Mouse (Mus musculus) left cerebral cortex, adult 2 months (tissue): Measurements from ENCODE around the gene Acoxl. TPM values are rescaled to one million over a fixed set of nuclear protein-coding genes. Genes with fewer than 3 reads are reported as not detected.

Experiments used
- DNase-seq, 2 experiments: peaks; one replicate each; pipeline ENCODE4 v3.0.0; 2021 to 2022; ENCODE audit warnings: low spot score in 2 of 2, mixed read lengths in 1 of 2; ENCODE audit errors: extremely low spot score in 1 of 2
- H3K27ac ChIP-seq: fragments of 200-600 bp; 2 replicates; pipeline ENCODE4 v1.8.1; 2022
- H3K4me3 ChIP-seq: fragments of 200-600 bp; 2 replicates; pipeline ENCODE4 v1.8.1; 2022
- CTCF ChIP-seq: fragments of 200-600 bp; IDR thresholded peaks from 2 replicates; pipeline ENCODE4 v1.8.1; 2022; ENCODE audit warnings: antibody characterized with exemption, mild to moderate bottlenecking, moderate library complexity
- intact Hi-C: fragments of 180-260 bp; cut with DNase I; formaldehyde crosslinking; loops from one replicate; pipeline ENCODE4 v1.15.1; 2025
- total RNA-seq, 2 experiments: library from RNA; stranded (reverse); gene quantifications; 2 replicates each; pipeline ENCODE4 v1.2.3; 2021

Acoxl gene
- total RNA-seq, 2 experiments from 2014 or later: not detected

GRCm38 (mm10) chr2:127976276-127976675 lies 137.6 kb downstream of the Acoxl start:
- Histone ChIP-seq H3K27ac (no peak overlapping the region), H3K4me3 (no peak overlapping the region)
- intact Hi-C loops: no loop called here
- no peak for DNase-seq
- TF ChIP-seq CTCF: no peak

- Histone ChIP-seq H3K27ac (no peak overlapping the region), H3K4me3 (no peak overlapping the region)
- TF ChIP-seq CTCF: no peak
- intact Hi-C loops: no loop called here
- DNase-seq: no peak
Observed at GRCm38 (mm10) chr2:127978601-127979230, 140.0 kb downstream of the Acoxl start.

- TF ChIP-seq CTCF: no peak
- H3K4me3 ChIP-seq: no peak overlapping the region
- intact Hi-C loops: no loop called here
- DNase-seq: no peak
- no peak overlapping the region for H3K27ac ChIP-seq
Observed at GRCm38 (mm10) chr2:127982610-127983009, 143.9 kb downstream of the Acoxl start.

DNA sequence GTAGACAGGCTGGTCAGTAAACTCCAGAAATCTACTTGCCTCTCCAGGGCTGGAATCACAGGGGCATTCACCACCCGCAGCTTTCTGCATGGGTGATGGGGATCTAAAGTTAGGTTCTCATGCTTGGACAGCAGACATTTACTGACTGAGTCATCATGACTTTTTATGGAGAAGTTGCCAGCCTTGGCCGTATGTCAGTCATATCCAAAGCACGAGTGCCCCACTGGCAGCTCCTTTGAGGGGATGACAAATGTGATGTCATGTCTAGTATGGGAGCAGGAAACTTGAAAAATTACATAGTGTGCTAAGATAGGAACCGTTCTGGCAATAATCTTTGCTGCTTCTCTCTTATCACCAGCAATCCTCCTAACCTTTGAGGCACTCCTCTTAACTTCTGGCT lies 144.6 kb downstream of the Acoxl start:
- H3K4me3 ChIP-seq: no peak overlapping the region
- no peak overlapping the region for H3K27ac ChIP-seq
- intact Hi-C loops: no loop called here
- no peak for DNase-seq
- TF ChIP-seq CTCF: no peak

DNA sequence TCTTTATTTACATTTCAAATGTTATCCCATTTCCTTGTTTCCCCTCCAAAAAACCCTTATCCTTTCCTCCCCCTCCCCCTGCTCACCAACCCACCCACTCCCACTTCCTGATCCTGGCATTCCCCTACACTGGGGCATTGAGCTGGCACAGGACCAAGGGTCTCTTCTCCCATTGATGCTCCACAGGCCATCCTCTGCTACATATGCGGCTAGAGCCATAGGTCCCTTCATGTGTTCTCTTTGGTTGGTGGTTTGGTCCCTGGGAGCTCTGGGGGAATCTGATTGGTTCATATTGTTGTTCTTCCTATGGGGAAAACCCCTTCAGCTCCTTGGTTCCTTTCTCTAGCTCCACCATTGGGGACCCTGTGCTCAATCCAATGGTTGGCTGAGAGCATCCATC lies 145.3 kb downstream of the Acoxl start:
- Histone ChIP-seq H3K4me3 (no peak overlapping the region), H3K27ac (no peak overlapping the region)
- no peak for TF ChIP-seq CTCF
- intact Hi-C loops: no loop called here
- no peak for DNase-seq

GRCm38 (mm10) chr2:127987706-127988105 lies 149.0 kb downstream of the Acoxl start:
- no peak for TF ChIP-seq CTCF

GRCm38 (mm10) chr2:127990856-127991479 lies 152.3 kb downstream of the Acoxl start:
- H3K27ac ChIP-seq: no peak overlapping the region
- no peak for TF ChIP-seq CTCF
- H3K4me3 ChIP-seq: no peak overlapping the region
- intact Hi-C loops: no loop called here
- no peak for DNase-seq

More at GRCm38 (mm10) chr2:127987706-127988105, 149.0 kb downstream of the Acoxl start:
- Histone ChIP-seq H3K27ac (no peak overlapping the region), H3K4me3 (no peak overlapping the region)
- no peak for DNase-seq
- intact Hi-C loops: no loop called here

GRCm38 (mm10) chr2:127991656-127992055 lies 153.0 kb downstream of the Acoxl start:
- intact Hi-C loops: no loop called here
- H3K27ac ChIP-seq: no peak overlapping the region
- no peak for TF ChIP-seq CTCF
- H3K4me3 ChIP-seq: no peak overlapping the region
- no peak for DNase-seq

- Histone ChIP-seq H3K27ac (no peak overlapping the region), H3K4me3 (no peak overlapping the region)
- TF ChIP-seq CTCF: no peak
- DNase-seq: no peak
- intact Hi-C loops: no loop called here
Observed at GRCm38 (mm10) chr2:128008662-128009423, 170.2 kb downstream of the Acoxl start.

DNA sequence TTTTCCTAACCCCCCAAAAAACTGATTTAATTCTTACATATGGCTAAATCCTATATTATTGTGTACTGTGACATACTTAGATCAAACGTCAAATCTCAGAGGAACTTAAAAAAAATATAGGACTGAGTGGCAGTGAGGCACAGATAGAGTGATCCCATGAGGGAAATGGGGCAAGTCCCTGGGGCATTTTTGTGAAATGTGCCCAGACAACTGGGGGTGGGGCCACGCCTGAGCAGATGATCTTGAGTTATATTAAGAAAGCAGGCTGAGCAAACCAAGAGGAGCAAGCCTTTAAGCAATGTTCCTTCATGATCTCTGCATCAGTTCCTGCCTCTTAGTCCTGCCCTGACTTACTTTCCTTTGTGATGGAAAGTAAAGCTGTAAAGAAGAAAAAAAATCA lies 175.9 kb downstream of the Acoxl start:
- intact Hi-C loops: no loop called here
- DNase-seq: no peak

DNA sequence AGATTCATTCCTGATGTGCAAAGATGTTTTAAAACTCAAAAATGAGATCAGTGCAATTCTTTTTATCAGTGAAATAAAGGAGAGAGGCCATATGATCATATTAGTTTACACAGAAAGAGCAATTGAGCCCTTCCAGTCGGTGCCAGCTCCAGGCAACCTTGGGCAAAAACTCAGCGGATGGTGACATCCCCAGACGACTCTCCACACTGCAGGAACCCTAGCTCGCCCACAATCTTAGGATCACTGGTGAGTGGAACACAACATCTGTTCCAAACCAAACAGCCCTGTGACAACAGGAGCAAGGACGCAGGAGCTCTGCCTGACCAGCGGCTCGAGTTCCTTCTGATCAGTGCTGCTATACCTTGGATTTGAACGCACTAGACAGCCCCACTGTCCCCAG lies 176.9 kb downstream of the Acoxl start:
- DNase-seq: no peak
- Histone ChIP-seq H3K27ac (no peak overlapping the region), H3K4me3 (no peak overlapping the region)
- intact Hi-C loops: no loop called here
- TF ChIP-seq CTCF: no peak

More for the DNA sequence above, 175.9 kb downstream of the Acoxl start:
- Histone ChIP-seq H3K4me3 (no peak overlapping the region), H3K27ac (no peak overlapping the region)
- no peak for TF ChIP-seq CTCF

- intact Hi-C loops: no loop called here
- no peak overlapping the region for H3K27ac ChIP-seq
- no peak for DNase-seq
- no peak for TF ChIP-seq CTCF
- no peak overlapping the region for H3K4me3 ChIP-seq
Observed at GRCm38 (mm10) chr2:128020039-128020907, 181.6 kb downstream of the Acoxl start.
